Comparison of ENCODE assay signal across 24 mouse cellular contexts in the genomic region with DNA sequence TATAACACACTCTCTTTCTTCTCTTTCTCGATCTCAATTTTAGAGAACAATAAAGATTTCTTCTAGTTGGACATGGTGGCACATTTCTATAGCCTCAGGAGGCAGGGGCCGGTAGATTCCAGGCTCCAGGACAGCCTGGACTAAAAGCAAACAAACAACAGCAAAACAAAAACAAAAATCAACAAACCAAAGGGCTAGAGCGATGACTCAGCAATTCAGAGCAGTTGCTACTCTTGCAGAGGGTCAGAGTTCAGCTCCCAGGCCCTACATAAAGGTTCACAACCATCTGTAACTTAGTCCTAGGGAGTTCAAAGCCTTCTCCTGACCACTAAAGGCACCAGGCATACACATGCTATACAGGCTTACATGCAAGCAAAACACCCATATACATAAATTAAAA.
DNase-seq lines count a peak whose midpoint lies in the region; TF ChIP-seq lines count a peak whose summit lies in the region.
"Had no signal": no experiment of that assay in that cellular context is flagged by ENCODE, and none has a peak within 500 bp of the region (broad histone marks: within the 10 kb centered on the region; RNA-seq: fewer than 3 reads in every experiment).

No protein-coding gene starts in this region.

- no peak overlapping the region for H3K27ac ChIP-seq in liver, adult 2 months (replicated peaks; ENCODE audit: insufficient read depth, low read depth, low read length)
- H3K27ac ChIP-seq: forebrain, embryonic 10.5 days; forebrain, embryonic 13.5 days; heart, adult 2 months; heart, embryonic 10.5 days; heart, embryonic 13.5 days; hindbrain, embryonic 12.5 days; hindbrain, embryonic 15.5 days had no signal

- no peak overlapping the region for H3K4me3 ChIP-seq in liver, adult 2 months (ENCODE audit: insufficient read depth, low read depth, low read length)
- H3K4me3 ChIP-seq: forebrain, embryonic 10.5 days; forebrain, embryonic 13.5 days; heart, adult 2 months; heart, embryonic 10.5 days; heart, embryonic 13.5 days; hindbrain, embryonic 12.5 days; hindbrain, embryonic 15.5 days had no signal

- no peaks in the 10 kb centered on the region for H3K27me3 ChIP-seq in liver, adult 2 months (ENCODE audit: control insufficient read depth, insufficient read depth, low read length)
- H3K27me3 ChIP-seq: forebrain, embryonic 13.5 days; heart, embryonic 13.5 days; hindbrain, embryonic 12.5 days; hindbrain, embryonic 15.5 days; Patski had no signal

- no peak for TF ChIP-seq POLR2A in liver, adult 2 months (IDR thresholded peaks at IDR 0.05; ENCODE audit: extremely low read depth, insufficient read depth, low read length)

- peaks cover 7% of the 10 kb centered on the region for H3K4me1 ChIP-seq in liver, adult 2 months (ENCODE audit: control insufficient read depth, insufficient read depth, low read length)
- H3K4me1 ChIP-seq: forebrain, embryonic 13.5 days; hindbrain, embryonic 12.5 days; hindbrain, embryonic 15.5 days had no signal

- TF ChIP-seq CTCF in liver, adult 2 months (IDR thresholded peaks at IDR 0.05; ENCODE audit: low read depth, low read length): no peak

- 59% methylated on average over 3 of the region's 3 CpGs for WGBS in liver, adult 2 months

- no peaks in the 10 kb centered on the region for H3K79me2 ChIP-seq in liver, adult 2 months (ENCODE audit: control insufficient read depth, insufficient read depth, low read length)

- H3K9ac ChIP-seq in liver, adult 2 months (ENCODE audit: low read depth, low read length): no peak overlapping the region
- H3K9ac ChIP-seq: forebrain, embryonic 13.5 days; heart, embryonic 13.5 days; hindbrain, embryonic 12.5 days; hindbrain, embryonic 15.5 days had no signal

- peak; percentile 64 for DNase-seq in liver, adult 2 months (ENCODE audit: extremely low read depth, low read depth, low spot score)
- DNase-seq in liver (no peak), adipocyte (ENCODE audit: low spot score) (peak; percentile 32)
- peak; percentile 2 for DNase-seq in thymus, postnatal 4 days
- no peak for DNase-seq in thymus, adult 18-20 months
- DNase-seq in natural killer cell, adult 2 months (ENCODE audit: low spot score in 2 of 2): no peak
- DNase-seq: adrenal gland, adult 2 months; adrenal gland, postnatal 14 days; B cell, adult 2 months; cerebellum, adult 11-12 months; cerebellum, adult 9-10 months; cerebellum, postnatal 14 days; gastrocnemius, postnatal 10 days; gastrocnemius, postnatal 36 days; heart, adult 2 months; heart, postnatal 14 days; heart, postnatal 4 days had no signal

- H3K36me3 ChIP-seq in liver, adult 2 months (ENCODE audit: control insufficient read depth, insufficient read depth, low read length): no peaks in the 10 kb centered on the region
- H3K36me3 ChIP-seq: forebrain, embryonic 10.5 days; heart, embryonic 10.5 days; heart, embryonic 13.5 days; hindbrain, embryonic 12.5 days; hindbrain, embryonic 15.5 days had no signal

Comparison
In these comparisons a context has a peak if more than half of its experiments do, and no peak if none do; other contexts are left out.
1. DNase-seq: peak in liver, adult 2 months (single experiment), thymus, postnatal 4 days (single experiment) and adipocyte (single experiment); none in liver (single experiment), thymus, adult 18-20 months (0 of 2) and natural killer cell, adult 2 months (0 of 2).